Mouse (Mus musculus) thymus, adult 2 months (tissue): Measurements from ENCODE around the gene Tanc1. TPM values are rescaled to one million over a fixed set of nuclear protein-coding genes. Genes with fewer than 3 reads are reported as not detected.

Experiments
- DNase-seq: peaks from one replicate; pipeline ENCODE4 v3.0.0; 2021
- H3K27ac ChIP-seq: fragments of 200-500 bp; 2 replicates; pipeline ENCODE4 v1.5.1; 2012; ENCODE audit warnings: low read length, control low read depth; ENCODE audit not compliant: control insufficient read depth, insufficient read depth
- H3K27me3 ChIP-seq: fragments of 200-500 bp; 2 replicates; pipeline ENCODE4 v1.6.1; 2012; ENCODE audit warnings: mild to moderate bottlenecking, low read length, moderate library complexity, mixed read lengths; ENCODE audit not compliant: control insufficient read depth, insufficient read depth
- H3K36me3 ChIP-seq: fragments of 200-500 bp; 2 replicates; pipeline ENCODE4 v1.6.1; 2012; ENCODE audit warnings: mild to moderate bottlenecking, low read length, moderate library complexity; ENCODE audit not compliant: control insufficient read depth, insufficient read depth
- H3K4me1 ChIP-seq: fragments of 200-500 bp; replicated peaks from 2 replicates; pipeline ENCODE4 v1.6.1; 2012; ENCODE audit warnings: low read length; ENCODE audit not compliant: control insufficient read depth, insufficient read depth
- H3K4me3 ChIP-seq: fragments of 200-500 bp; 2 replicates; pipeline ENCODE4 v1.5.1; 2012; ENCODE audit warnings: mild to moderate bottlenecking, low read length, control low read depth, moderate library complexity; ENCODE audit not compliant: control insufficient read depth, insufficient read depth
- CTCF ChIP-seq: fragments of 200-500 bp; IDR thresholded peaks from 2 replicates; pipeline ENCODE4 v1.5.1; 2012; ENCODE audit warnings: mild to moderate bottlenecking, control low read depth, low read length, moderate library complexity, borderline replicate concordance; ENCODE audit not compliant: control insufficient read depth, poor library complexity, insufficient read depth; ENCODE audit errors: extremely low read depth
- POLR2A ChIP-seq: fragments of 200-500 bp; IDR thresholded peaks from 2 replicates; pipeline ENCODE4 v1.6.1; 2012; ENCODE audit warnings: mild to moderate bottlenecking, low read length, control low read depth, moderate library complexity; ENCODE audit not compliant: control insufficient read depth, poor library complexity, insufficient read depth; ENCODE audit errors: extremely low read depth
- WGBS: fragments of 180-500 bp; shearing (Covaris S2); methylation state at CpG from one replicate; pipeline ENCODE4 v1.1.7; 2018; 5-methylcytosine and 5-hydroxymethylcytosine counted together
- polyA plus RNA-seq: library from polyadenylated mRNA; depleted of rRNA; stranded (reverse); fragments of >200 nt; gene quantifications from 2 replicates; pipeline ENCODE4 v1.2.3, GENCODE M21; 2012

Gene Tanc1
- polyA plus RNA-seq, 1 experiment: 7.3 TPM

- H3K4me3 ChIP-seq: no peak overlapping the region
- TF ChIP-seq POLR2A: no peak
- no peak for TF ChIP-seq CTCF
- no peaks in the 10 kb centered on the region for H3K4me1 ChIP-seq
- 89% methylated on average over 9 of the region's 9 CpGs for WGBS
- H3K36me3 ChIP-seq: no peaks in the 10 kb centered on the region
- no peak for DNase-seq
- no peaks in the 10 kb centered on the region for H3K27me3 ChIP-seq
- no peak overlapping the region for H3K27ac ChIP-seq
Measured at GRCm38 (mm10) chr2:59713626-59714556, 102.0 kb downstream of the Tanc1 start.

GRCm38 (mm10) chr2:59714992-59715391 is 103.2 kb downstream of the Tanc1 start:
- Histone ChIP-seq H3K27ac (no peak overlapping the region), H3K4me3 (no peak overlapping the region), H3K36me3 (no peaks in the 10 kb centered on the region), H3K4me1 (no peaks in the 10 kb centered on the region), H3K27me3 (no peaks in the 10 kb centered on the region)
- 91% methylated on average over 2 of the region's 2 CpGs for WGBS
- no peak for DNase-seq
- TF ChIP-seq POLR2A (no peak), CTCF (no peak)

GRCm38 (mm10) chr2:59716461-59716860 is 104.6 kb downstream of the Tanc1 start:
- DNase-seq: no peak
- Histone ChIP-seq H3K27ac (no peak overlapping the region), H3K36me3 (no peaks in the 10 kb centered on the region), H3K4me3 (no peak overlapping the region), H3K4me1 (no peaks in the 10 kb centered on the region), H3K27me3 (no peaks in the 10 kb centered on the region)
- TF ChIP-seq POLR2A (no peak), CTCF (no peak)
- WGBS: 36% methylated on average over 3 of the region's 3 CpGs

- no peak for DNase-seq
- H3K36me3 ChIP-seq: no peaks in the 10 kb centered on the region
- H3K4me1 ChIP-seq: no peaks in the 10 kb centered on the region
- 99% methylated on average over 3 of the region's 3 CpGs for WGBS
- no peak overlapping the region for H3K27ac ChIP-seq
- TF ChIP-seq CTCF (no peak), POLR2A (no peak)
- H3K27me3 ChIP-seq: no peaks in the 10 kb centered on the region
- no peak overlapping the region for H3K4me3 ChIP-seq
Measured at GRCm38 (mm10) chr2:59717746-59718294, 106.0 kb downstream of the Tanc1 start.

GRCm38 (mm10) chr2:59718601-59719416 is 107.0 kb downstream of the Tanc1 start:
- no peak overlapping the region for H3K4me3 ChIP-seq
- H3K27ac ChIP-seq: no peak overlapping the region

GRCm38 (mm10) chr2:59719831-59720230 is 108.0 kb downstream of the Tanc1 start:
- no peaks in the 10 kb centered on the region for H3K36me3 ChIP-seq
- TF ChIP-seq POLR2A (no peak), CTCF (no peak)
- no peak overlapping the region for H3K27ac ChIP-seq
- no peaks in the 10 kb centered on the region for H3K27me3 ChIP-seq
- no peak overlapping the region for H3K4me3 ChIP-seq
- 94% methylated on average over 4 of the region's 4 CpGs for WGBS
- no peak for DNase-seq
- H3K4me1 ChIP-seq: no peaks in the 10 kb centered on the region

More at GRCm38 (mm10) chr2:59718601-59719416, 107.0 kb downstream of the Tanc1 start:
- Histone ChIP-seq H3K27me3 (no peaks in the 10 kb centered on the region), H3K4me1 (no peaks in the 10 kb centered on the region), H3K36me3 (no peaks in the 10 kb centered on the region)
- WGBS: 93% methylated on average over 24 of the region's 24 CpGs
- TF ChIP-seq POLR2A (no peak), CTCF (no peak)
- DNase-seq: no peak
